Mouse (Mus musculus): ENCODE measurements around the gene Nlrx1. TPM values are rescaled to one million over a fixed set of nuclear protein-coding genes. Genes with fewer than 3 reads are reported as not detected.

Nlrx1 gene
- polyA plus RNA-seq, 1 experiment from 2014 or later: 6.8 TPM

GRCm38 (mm10) chr9:44292490-44292889 is 24.1 kb upstream of the Nlrx1 start:
- Histone ChIP-seq H3K9ac (ENCODE audit: low read depth, low read length) (no peak overlapping the region), H3K27me3 (ENCODE audit: insufficient read depth, low read length) (no peaks in the 10 kb centered on the region), H3K4me1 (replicated peaks; ENCODE audit: insufficient read depth, low read length) (peaks cover 4% of the 10 kb centered on the region; the same call in 1 of the 2 replicates), H3K4me3 (replicated peaks; ENCODE audit: low read depth, low read length) (no peak overlapping the region), H3K36me3 (ENCODE audit: insufficient read depth, low read length) (peaks cover 24% of the 10 kb centered on the region), H3K27ac (no peak overlapping the region), H3K4me2 (ENCODE audit: low read length) (no peak overlapping the region), H3K9me3 (replicated peaks; ENCODE audit: low read length) (no peaks in the 10 kb centered on the region)
- TF ChIP-seq CTCF (IDR thresholded peaks at IDR 0.05; ENCODE audit: low read depth): peak; percentile 80
- 70% methylated on average over 3 of the region's 3 CpGs for WGBS
- DNase-seq (ENCODE audit: low spot score): peak; percentile 63
- ATAC-seq (replicated peaks; ENCODE audit: low FRiP score, low read depth): no peak

- Histone ChIP-seq H3K27me3 (ENCODE audit: insufficient read depth, low read length) (no peaks in the 10 kb centered on the region), H3K4me1 (replicated peaks; ENCODE audit: insufficient read depth, low read length) (peaks cover 4% of the 10 kb centered on the region; the same call in 1 of the 2 replicates), H3K27ac (no peak overlapping the region), H3K4me3 (replicated peaks; ENCODE audit: low read depth, low read length) (no peak overlapping the region), H3K4me2 (ENCODE audit: low read length) (peak overlapping the region; percentile 95), H3K9ac (ENCODE audit: low read depth, low read length) (no peak overlapping the region), H3K9me3 (replicated peaks; ENCODE audit: low read length) (no peaks in the 10 kb centered on the region), H3K36me3 (ENCODE audit: insufficient read depth, low read length) (peaks cover 7% of the 10 kb centered on the region; the same call in 1 of the 2 replicates)
- 11% methylated on average over 11 of the region's 11 CpGs for WGBS
- ATAC-seq (replicated peaks; ENCODE audit: low FRiP score, low read depth) (no peak), DNase-seq (ENCODE audit: low spot score) (peak; percentile 38)
- no peak for TF ChIP-seq CTCF (IDR thresholded peaks at IDR 0.05; ENCODE audit: low read depth)
Measured at GRCm38 (mm10) chr9:44288959-44289291, 20.5 kb upstream of the Nlrx1 start.

- TF ChIP-seq CTCF (IDR thresholded peaks at IDR 0.05; ENCODE audit: low read depth): no peak
- Histone ChIP-seq H3K9ac (ENCODE audit: low read depth, low read length) (peak within 1 kb of the TSS; percentile 61), H3K4me2 (ENCODE audit: low read length) (peak within 1 kb of the TSS; percentile 95), H3K9me3 (replicated peaks; ENCODE audit: low read length) (no peaks in the 10 kb centered on the region), H3K36me3 (ENCODE audit: insufficient read depth, low read length) (peaks cover 4% of the 10 kb centered on the region; the same call in 1 of the 2 replicates), H3K4me3 (replicated peaks; ENCODE audit: low read depth, low read length) (peak within 1 kb of the TSS; percentile 57), H3K4me1 (replicated peaks; ENCODE audit: insufficient read depth, low read length) (peaks cover 4% of the 10 kb centered on the region; the same call in 1 of the 2 replicates), H3K27me3 (ENCODE audit: insufficient read depth, low read length) (no peaks in the 10 kb centered on the region), H3K27ac (no peak within 1 kb of the TSS)
- WGBS: 1% methylated on average over 38 of the region's 38 CpGs
- DNase-seq (ENCODE audit: low spot score): peak; percentile 56
- ATAC-seq (replicated peaks; ENCODE audit: low FRiP score, low read depth): peak; percentile 50; the same call in 1 of the 2 replicates
Measured at GRCm38 (mm10) chr9:44288076-44288958, 19.9 kb upstream of the Nlrx1 start, which contains the start of gene Abcg4. Gene Abcg4 (minus strand): TSS chr9:44288615.

- Histone ChIP-seq H3K4me1 (replicated peaks; ENCODE audit: insufficient read depth, low read length) (peaks cover 4% of the 10 kb centered on the region; the same call in 1 of the 2 replicates), H3K4me2 (ENCODE audit: low read length) (peak overlapping the region; percentile 95), H3K27ac (no peak overlapping the region), H3K9me3 (replicated peaks; ENCODE audit: low read length) (no peaks in the 10 kb centered on the region), H3K4me3 (replicated peaks; ENCODE audit: low read depth, low read length) (peak overlapping the region; percentile 57), H3K27me3 (ENCODE audit: insufficient read depth, low read length) (no peaks in the 10 kb centered on the region), H3K36me3 (ENCODE audit: insufficient read depth, low read length) (no peaks in the 10 kb centered on the region), H3K9ac (ENCODE audit: low read depth, low read length) (peak overlapping the region; percentile 61)
- WGBS: 1% methylated on average over 42 of the region's 47 CpGs
- ATAC-seq (replicated peaks; ENCODE audit: low FRiP score, low read depth) (peak; percentile 8; the same call in 1 of the 2 replicates), DNase-seq (ENCODE audit: low spot score) (no peak)
- TF ChIP-seq CTCF (IDR thresholded peaks at IDR 0.05; ENCODE audit: low read depth): no peak
Measured at GRCm38 (mm10) chr9:44287401-44288075, 19.1 kb upstream of the Nlrx1 start.

- Histone ChIP-seq H3K4me2 (ENCODE audit: low read length) (peak overlapping the region; percentile 95), H3K4me3 (replicated peaks; ENCODE audit: low read depth, low read length) (peak overlapping the region; percentile 57), H3K9me3 (replicated peaks; ENCODE audit: low read length) (no peaks in the 10 kb centered on the region), H3K27ac (no peak overlapping the region), H3K36me3 (ENCODE audit: insufficient read depth, low read length) (no peaks in the 10 kb centered on the region), H3K9ac (ENCODE audit: low read depth, low read length) (peak overlapping the region; percentile 61), H3K27me3 (ENCODE audit: insufficient read depth, low read length) (no peaks in the 10 kb centered on the region), H3K4me1 (replicated peaks; ENCODE audit: insufficient read depth, low read length) (peaks cover 4% of the 10 kb centered on the region; the same call in 1 of the 2 replicates)
- ATAC-seq (replicated peaks; ENCODE audit: low FRiP score, low read depth) (no peak), DNase-seq (ENCODE audit: low spot score) (no peak)
- 14% methylated on average over 11 of the region's 11 CpGs for WGBS
- no peak for TF ChIP-seq CTCF (IDR thresholded peaks at IDR 0.05; ENCODE audit: low read depth)
Measured at GRCm38 (mm10) chr9:44287003-44287400, 18.6 kb upstream of the Nlrx1 start.

- Histone ChIP-seq H3K4me2 (ENCODE audit: low read length) (no peak overlapping the region), H3K9ac (ENCODE audit: low read depth, low read length) (no peak overlapping the region), H3K27me3 (ENCODE audit: insufficient read depth, low read length) (no peaks in the 10 kb centered on the region), H3K27ac (no peak overlapping the region), H3K4me1 (replicated peaks; ENCODE audit: insufficient read depth, low read length) (peaks cover 4% of the 10 kb centered on the region; the same call in 1 of the 2 replicates), H3K9me3 (replicated peaks; ENCODE audit: low read length) (no peaks in the 10 kb centered on the region), H3K36me3 (ENCODE audit: insufficient read depth, low read length) (no peaks in the 10 kb centered on the region), H3K4me3 (replicated peaks; ENCODE audit: low read depth, low read length) (no peak overlapping the region)
- ATAC-seq (replicated peaks; ENCODE audit: low FRiP score, low read depth): no peak
- 14% methylated on average over 6 of the region's 6 CpGs for WGBS
- no peak for DNase-seq (ENCODE audit: low spot score)
- no peak for TF ChIP-seq CTCF (IDR thresholded peaks at IDR 0.05; ENCODE audit: low read depth)
Measured at GRCm38 (mm10) chr9:44286256-44286850, 18.0 kb upstream of the Nlrx1 start.

Data from kidney, postnatal 0 days (tissue).